Mouse (Mus musculus): ENCODE results near the gene H2-Ob. TPM values are rescaled to one million over a fixed set of nuclear protein-coding genes. Genes with fewer than 3 reads are reported as not detected.

Gene H2-Ob
- polyA plus RNA-seq, 1 experiment from 2014 or later: 0.54 TPM

GRCm38 (mm10) chr17:34205746-34206176, 32.9 kb upstream of the H2-Ob start:
- Histone ChIP-seq H3K27ac (ENCODE audit: low read length) (peak overlapping the region; percentile 60), H3K9ac (ENCODE audit: low read depth, low read length) (peak overlapping the region; percentile 84)

GRCm38 (mm10) chr17:34206731-34207130, 32.0 kb upstream of the H2-Ob start:
- no peak overlapping the region for H3K4me3 ChIP-seq (ENCODE audit: low read depth, low read length)
- no peaks in the 10 kb centered on the region for H3K27me3 ChIP-seq (ENCODE audit: control insufficient read depth, insufficient read depth, low read depth, low read length)
- H3K36me3 ChIP-seq (ENCODE audit: control insufficient read depth, insufficient read depth): no peaks in the 10 kb centered on the region
- H3K9ac ChIP-seq (ENCODE audit: low read depth, low read length): no peak overlapping the region
- ATAC-seq (ENCODE audit: low read depth): no peak
- no peak overlapping the region for H3K4me2 ChIP-seq (ENCODE audit: low read depth, low read length)
- H3K27ac ChIP-seq (ENCODE audit: low read length): no peak overlapping the region
- peaks cover 21% of the 10 kb centered on the region for H3K4me1 ChIP-seq (ENCODE audit: control insufficient read depth, low read depth, low read length)
- H3K9me3 ChIP-seq (replicated peaks; ENCODE audit: control insufficient read depth, low read length): no peaks in the 10 kb centered on the region
- 74% methylated on average over 5 of the region's 5 CpGs for WGBS (ENCODE audit: insufficient replicate concordance)

More at GRCm38 (mm10) chr17:34205746-34206176, 32.9 kb upstream of the H2-Ob start:
- no peaks in the 10 kb centered on the region for H3K36me3 ChIP-seq (ENCODE audit: control insufficient read depth, insufficient read depth)
- H3K9me3 ChIP-seq (replicated peaks; ENCODE audit: control insufficient read depth, low read length): no peaks in the 10 kb centered on the region
- peak overlapping the region; percentile 95 for H3K4me2 ChIP-seq (ENCODE audit: low read depth, low read length)
- peak; percentile 25; the same call in 1 of the 2 replicates for ATAC-seq (ENCODE audit: low read depth)
- peak overlapping the region; percentile 85 for H3K4me3 ChIP-seq (ENCODE audit: low read depth, low read length)
- 10% methylated on average over 9 of the region's 9 CpGs for WGBS (ENCODE audit: insufficient replicate concordance)
- no peaks in the 10 kb centered on the region for H3K27me3 ChIP-seq (ENCODE audit: control insufficient read depth, insufficient read depth, low read depth, low read length)
- peaks cover 20% of the 10 kb centered on the region for H3K4me1 ChIP-seq (ENCODE audit: control insufficient read depth, low read depth, low read length)

DNA sequence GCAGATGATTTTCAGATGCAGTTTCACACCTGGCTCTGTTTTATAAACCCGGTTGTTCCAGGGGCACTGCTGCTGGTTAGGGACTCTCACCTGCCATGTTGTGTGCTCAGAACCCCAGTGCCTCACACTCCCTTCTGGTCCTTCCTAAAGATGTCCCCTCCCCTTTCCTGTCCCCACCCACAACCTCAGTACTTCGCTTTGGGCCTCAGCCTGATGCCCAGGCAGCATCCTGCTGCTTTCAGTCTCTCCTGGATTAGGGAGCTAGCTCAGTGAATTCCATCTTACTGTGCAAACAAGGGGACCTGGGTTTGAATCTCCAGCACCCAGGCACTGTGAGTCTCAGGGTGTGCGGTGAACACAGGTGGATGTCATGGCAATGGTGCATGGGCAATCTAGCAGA, 31.2 kb upstream of the H2-Ob start:
- H3K27me3 ChIP-seq (ENCODE audit: control insufficient read depth, insufficient read depth, low read depth, low read length): no peaks in the 10 kb centered on the region
- H3K9me3 ChIP-seq (replicated peaks; ENCODE audit: control insufficient read depth, low read length): no peaks in the 10 kb centered on the region
- no peak overlapping the region for H3K9ac ChIP-seq (ENCODE audit: low read depth, low read length)
- H3K4me3 ChIP-seq (ENCODE audit: low read depth, low read length): no peak overlapping the region
- H3K4me1 ChIP-seq (ENCODE audit: control insufficient read depth, low read depth, low read length): peaks cover 21% of the 10 kb centered on the region
- H3K27ac ChIP-seq (ENCODE audit: low read length): no peak overlapping the region
- no peaks in the 10 kb centered on the region for H3K36me3 ChIP-seq (ENCODE audit: control insufficient read depth, insufficient read depth)
- ATAC-seq (ENCODE audit: low read depth): no peak
- H3K4me2 ChIP-seq (ENCODE audit: low read depth, low read length): no peak overlapping the region
- 53% methylated on average over 3 of the region's 3 CpGs for WGBS (ENCODE audit: insufficient replicate concordance)

DNA sequence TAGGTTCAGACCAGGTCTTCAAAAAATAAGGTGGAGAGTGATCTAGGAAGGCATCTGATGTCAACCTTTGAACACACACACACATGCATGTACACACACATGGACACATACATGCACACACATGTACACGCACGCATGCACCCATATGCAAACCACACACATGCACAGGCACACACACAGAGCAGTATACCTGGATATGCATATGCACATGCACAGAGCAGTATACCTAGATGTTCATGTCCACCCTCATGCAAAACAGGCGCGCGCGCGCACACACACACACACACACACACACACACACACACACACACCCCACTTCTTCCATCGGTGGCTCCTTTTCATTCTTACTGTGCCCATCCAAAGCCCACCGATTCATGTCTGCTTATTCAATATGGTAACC, 30.8 kb upstream of the H2-Ob start:
- WGBS (ENCODE audit: insufficient replicate concordance): 85% methylated on average over 9 of the region's 9 CpGs
- H3K4me2 ChIP-seq (ENCODE audit: low read depth, low read length): no peak overlapping the region
- H3K27me3 ChIP-seq (ENCODE audit: control insufficient read depth, insufficient read depth, low read depth, low read length): no peaks in the 10 kb centered on the region
- no peaks in the 10 kb centered on the region for H3K36me3 ChIP-seq (ENCODE audit: control insufficient read depth, insufficient read depth)
- H3K4me3 ChIP-seq (ENCODE audit: low read depth, low read length): no peak overlapping the region
- no peak overlapping the region for H3K9ac ChIP-seq (ENCODE audit: low read depth, low read length)
- ATAC-seq (ENCODE audit: low read depth): no peak
- H3K4me1 ChIP-seq (ENCODE audit: control insufficient read depth, low read depth, low read length): peaks cover 21% of the 10 kb centered on the region
- H3K9me3 ChIP-seq (replicated peaks; ENCODE audit: control insufficient read depth, low read length): no peaks in the 10 kb centered on the region
- H3K27ac ChIP-seq (ENCODE audit: low read length): no peak overlapping the region

DNA sequence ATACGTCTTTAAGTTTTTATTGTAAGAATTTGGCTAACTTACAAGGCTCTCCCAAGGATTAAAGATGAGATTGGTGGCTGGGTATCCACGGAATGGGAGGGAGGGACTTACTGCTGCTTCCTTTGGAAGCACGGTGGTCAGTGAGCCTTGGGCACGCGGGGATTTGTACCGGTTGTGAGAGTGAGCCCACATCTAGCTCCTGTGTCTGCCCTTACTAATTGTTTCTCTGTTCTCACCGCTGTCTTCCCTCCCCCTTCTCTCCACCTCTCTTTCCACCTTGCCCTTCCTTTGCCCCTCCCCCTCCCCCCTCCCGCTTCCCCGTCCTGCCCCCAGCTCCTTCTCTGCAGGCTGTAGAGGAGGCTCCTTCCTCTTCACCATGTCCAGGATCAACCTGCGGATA, 30.3 kb upstream of the H2-Ob start:
- Histone ChIP-seq H3K36me3 (ENCODE audit: control insufficient read depth, insufficient read depth) (no peaks in the 10 kb centered on the region), H3K4me1 (ENCODE audit: control insufficient read depth, low read depth, low read length) (peaks cover 21% of the 10 kb centered on the region), H3K9me3 (replicated peaks; ENCODE audit: control insufficient read depth, low read length) (no peaks in the 10 kb centered on the region), H3K27ac (ENCODE audit: low read length) (no peak overlapping the region), H3K9ac (ENCODE audit: low read depth, low read length) (no peak overlapping the region), H3K4me2 (ENCODE audit: low read depth, low read length) (no peak overlapping the region), H3K4me3 (ENCODE audit: low read depth, low read length) (no peak overlapping the region), H3K27me3 (ENCODE audit: control insufficient read depth, insufficient read depth, low read depth, low read length) (no peaks in the 10 kb centered on the region)
- ATAC-seq (ENCODE audit: low read depth): no peak
- 33% methylated on average over 10 of the region's 10 CpGs for WGBS (ENCODE audit: insufficient replicate concordance)

DNA sequence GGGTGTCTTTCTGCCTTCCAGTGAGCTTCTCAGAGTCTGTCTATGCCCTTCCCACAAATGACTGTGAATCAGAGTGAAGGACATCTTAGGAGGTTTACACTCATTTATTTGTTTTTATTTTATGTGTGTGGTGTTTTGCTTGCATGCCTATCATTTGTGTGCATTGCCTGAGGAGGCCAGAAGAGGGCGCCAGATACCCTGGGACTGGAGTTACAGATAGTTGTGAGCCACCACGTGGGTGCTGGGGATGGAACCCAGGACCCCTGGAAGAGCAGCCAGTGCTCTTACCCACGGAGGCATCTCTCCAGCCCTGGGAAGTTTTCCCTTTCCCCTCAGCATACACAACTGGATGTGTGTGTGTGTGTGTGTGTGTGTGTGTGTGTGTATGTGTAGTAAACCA, 29.0 kb upstream of the H2-Ob start:
- H3K36me3 ChIP-seq (ENCODE audit: control insufficient read depth, insufficient read depth): no peaks in the 10 kb centered on the region
- no peak overlapping the region for H3K4me3 ChIP-seq (ENCODE audit: low read depth, low read length)
- H3K27ac ChIP-seq (ENCODE audit: low read length): no peak overlapping the region
- peaks cover 17% of the 10 kb centered on the region for H3K4me1 ChIP-seq (ENCODE audit: control insufficient read depth, low read depth, low read length)
- H3K9me3 ChIP-seq (replicated peaks; ENCODE audit: control insufficient read depth, low read length): no peaks in the 10 kb centered on the region
- H3K9ac ChIP-seq (ENCODE audit: low read depth, low read length): no peak overlapping the region
- H3K27me3 ChIP-seq (ENCODE audit: control insufficient read depth, insufficient read depth, low read depth, low read length): no peaks in the 10 kb centered on the region; the same call in 1 of the 2 replicates
- ATAC-seq (ENCODE audit: low read depth): no peak
- no peak overlapping the region for H3K4me2 ChIP-seq (ENCODE audit: low read depth, low read length)
- 60% methylated on average over 3 of the region's 3 CpGs for WGBS (ENCODE audit: insufficient replicate concordance)

DNA sequence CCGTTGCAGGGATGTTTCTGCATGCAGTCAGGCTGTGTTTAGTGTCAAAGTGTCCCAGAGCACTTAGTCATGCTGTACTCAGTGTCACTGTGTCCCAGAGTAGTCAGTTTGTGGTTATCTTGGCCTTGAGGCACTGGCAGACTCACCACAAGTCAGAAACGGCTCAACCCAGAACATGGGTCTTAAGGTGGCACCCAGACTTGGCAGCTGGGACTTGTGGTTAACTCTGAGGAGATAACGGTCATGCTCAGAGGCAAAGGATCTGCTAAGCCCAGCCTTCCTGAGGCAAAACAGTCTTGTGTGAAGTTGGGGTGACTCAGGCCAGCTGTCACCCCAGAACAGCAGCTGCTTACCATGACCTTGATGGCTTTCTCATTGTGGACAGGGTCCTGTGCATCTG, 28.1 kb upstream of the H2-Ob start:
- no peak overlapping the region for H3K4me2 ChIP-seq (ENCODE audit: low read depth, low read length)
- no peak overlapping the region for H3K4me3 ChIP-seq (ENCODE audit: low read depth, low read length)
- H3K36me3 ChIP-seq (ENCODE audit: control insufficient read depth, insufficient read depth): no peaks in the 10 kb centered on the region
- peaks cover 9% of the 10 kb centered on the region for H3K4me1 ChIP-seq (ENCODE audit: control insufficient read depth, low read depth, low read length)
- ATAC-seq (ENCODE audit: low read depth): peak; percentile 79
- H3K9me3 ChIP-seq (replicated peaks; ENCODE audit: control insufficient read depth, low read length): no peaks in the 10 kb centered on the region
- no peak overlapping the region; the same call in 1 of the 2 replicates for H3K27ac ChIP-seq (ENCODE audit: low read length)
- no peaks in the 10 kb centered on the region; the same call in 1 of the 2 replicates for H3K27me3 ChIP-seq (ENCODE audit: control insufficient read depth, insufficient read depth, low read depth, low read length)
- H3K9ac ChIP-seq (ENCODE audit: low read depth, low read length): no peak overlapping the region
- WGBS (ENCODE audit: insufficient replicate concordance): 10% methylated on average over 3 of the region's 3 CpGs

DNA sequence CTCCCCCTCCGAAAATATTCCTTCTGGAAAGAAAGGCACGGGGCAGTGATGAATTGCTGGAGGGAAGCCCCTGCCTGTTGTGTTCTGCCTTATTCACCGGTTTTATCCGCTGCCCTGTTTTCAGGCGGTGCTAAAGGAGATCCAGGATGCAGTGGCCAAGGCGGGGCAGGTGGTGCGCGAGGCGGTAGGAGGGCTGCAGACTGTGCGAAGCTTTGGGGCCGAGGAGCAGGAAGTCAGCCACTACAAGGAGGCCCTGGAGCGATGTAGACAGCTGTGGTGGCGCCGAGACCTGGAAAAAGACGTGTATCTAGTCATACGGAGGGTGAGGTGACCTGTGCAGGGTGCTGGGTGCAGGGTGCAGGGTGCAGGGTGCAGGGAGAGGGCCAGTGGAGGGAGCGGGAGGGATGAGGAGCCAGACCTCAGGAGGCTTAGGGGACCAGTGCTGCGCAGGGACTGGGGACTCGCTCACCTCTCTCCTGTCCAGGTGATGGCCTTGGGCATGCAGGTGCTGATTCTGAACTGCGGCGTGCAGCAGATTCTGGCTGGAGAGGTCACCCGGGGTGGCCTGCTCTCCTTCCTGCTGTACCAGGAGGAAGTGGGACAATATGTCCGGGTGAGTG, 26.8 kb upstream of the H2-Ob start:
- H3K4me3 ChIP-seq (ENCODE audit: low read depth, low read length): no peak overlapping the region
- no peaks in the 10 kb centered on the region for H3K9me3 ChIP-seq (replicated peaks; ENCODE audit: control insufficient read depth, low read length)
- no peak for ATAC-seq (ENCODE audit: low read depth)
- no peaks in the 10 kb centered on the region; the same call in 1 of the 2 replicates for H3K27me3 ChIP-seq (ENCODE audit: control insufficient read depth, insufficient read depth, low read depth, low read length)
- H3K4me2 ChIP-seq (ENCODE audit: low read depth, low read length): no peak overlapping the region
- H3K36me3 ChIP-seq (ENCODE audit: control insufficient read depth, insufficient read depth): no peaks in the 10 kb centered on the region
- peaks cover 7% of the 10 kb centered on the region for H3K4me1 ChIP-seq (ENCODE audit: control insufficient read depth, low read depth, low read length)
- H3K9ac ChIP-seq (ENCODE audit: low read depth, low read length): no peak overlapping the region
- no peak overlapping the region for H3K27ac ChIP-seq (ENCODE audit: low read length)
- 29% methylated on average over 23 of the region's 23 CpGs for WGBS (ENCODE audit: insufficient replicate concordance)

GRCm38 (mm10) chr17:34213936-34214335, 24.8 kb upstream of the H2-Ob start:
- Histone ChIP-seq H3K4me3 (ENCODE audit: low read depth, low read length) (no peak overlapping the region), H3K36me3 (ENCODE audit: control insufficient read depth, insufficient read depth) (no peaks in the 10 kb centered on the region), H3K4me1 (ENCODE audit: control insufficient read depth, low read depth, low read length) (peaks cover 7% of the 10 kb centered on the region), H3K4me2 (ENCODE audit: low read depth, low read length) (no peak overlapping the region), H3K27ac (ENCODE audit: low read length) (no peak overlapping the region), H3K9me3 (replicated peaks; ENCODE audit: control insufficient read depth, low read length) (no peaks in the 10 kb centered on the region), H3K27me3 (ENCODE audit: control insufficient read depth, insufficient read depth, low read depth, low read length) (no peaks in the 10 kb centered on the region; the same call in 1 of the 2 replicates), H3K9ac (ENCODE audit: low read depth, low read length) (no peak overlapping the region)
- ATAC-seq (ENCODE audit: low read depth): no peak
- 81% methylated on average over 21 of the region's 21 CpGs for WGBS (ENCODE audit: insufficient replicate concordance)
